Mouse (Mus musculus) C3H10T1/2 (cell line): ENCODE measurements around the gene Mapk1ip1. TPM values are rescaled to one million over a fixed set of nuclear protein-coding genes. Genes with fewer than 3 reads are reported as not detected.

ENCODE experiments used
- polyA plus RNA-seq, 2 experiments: library from polyadenylated mRNA; unstranded; fragments of >200 nt; fragmentation: generic; extraction: Trizol; gene quantifications; one replicate each; pipeline ENCODE4 v1.2.1; 2012; ENCODE audit warnings: missing spikeins in 2 of 2

Mapk1ip1 gene
- polyA plus RNA-seq = 10 to 100 TPM in 1 of 2 experiments, 1 to 10 TPM in 1; 1.6 to 17.1 TPM

DNA sequence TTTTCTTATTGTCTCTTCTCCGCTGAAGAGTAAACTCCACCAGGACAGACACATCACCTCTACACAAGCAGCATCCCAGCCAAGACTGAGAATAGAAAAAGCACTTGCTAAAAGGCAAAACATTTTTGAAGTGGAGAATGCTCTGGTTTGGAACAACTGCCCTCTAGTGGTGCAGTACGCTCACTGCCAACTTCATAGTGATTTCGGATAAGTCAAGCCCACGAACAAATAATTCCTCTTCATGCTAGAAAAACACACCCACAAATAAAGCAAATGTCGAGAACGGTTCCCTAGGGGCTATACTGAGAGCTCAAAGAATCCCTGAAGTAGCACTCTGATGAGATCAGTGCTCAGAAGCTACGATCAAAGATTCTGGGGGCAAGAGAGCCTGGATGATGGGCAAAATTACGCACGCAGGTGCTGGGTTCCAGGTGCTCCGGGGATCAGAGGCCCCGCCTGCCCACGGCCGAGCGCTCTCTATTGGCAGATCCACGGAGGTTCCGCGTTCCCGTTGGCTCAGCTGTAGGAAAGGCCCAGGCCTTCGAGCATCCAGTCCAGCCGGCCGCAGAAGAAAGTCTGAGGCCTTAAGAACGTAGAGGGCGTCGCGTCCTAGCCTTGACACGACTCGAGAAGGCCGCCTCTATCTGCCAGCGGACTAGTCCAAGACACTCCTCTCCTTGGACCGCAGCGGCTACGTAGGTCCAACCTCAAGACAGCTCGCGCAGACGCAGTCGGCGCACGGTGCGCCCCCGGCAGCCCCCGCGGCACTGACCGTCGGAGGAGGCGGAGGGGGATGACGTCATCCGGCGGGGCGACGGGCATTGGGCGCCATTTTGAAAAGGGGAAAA, at the start of gene Mapk1ip1, which contains the start of gene Ppp2r2d:
Mapk1ip1 (minus strand) TSS at position 730 of the 848 bp plus-strand sequence.
Ppp2r2d (plus strand) TSS at position 536 of the 848 bp plus-strand sequence.

Other genes starting within 250 kb of the Mapk1ip1 start
- gene Ppp2r2d, start 194 bp downstream of the Mapk1ip1 start, polyA plus RNA-seq = 10 to 100 TPM; 10.4 to 24.0 TPM
- gene Bnip3, start 63.2 kb upstream of the Mapk1ip1 start, polyA plus RNA-seq = 10 to 100 TPM in 1 of 2 experiments, 1 to 10 TPM in 1; 1.6 to 13.9 TPM
- gene Jakmip3, start 94.5 kb upstream of the Mapk1ip1 start, polyA plus RNA-seq = under 1 TPM; 0.01 to 0.02 TPM
- not detected for gene Dpysl4, start 239.7 kb upstream of the Mapk1ip1 start, polyA plus RNA-seq